In the genomic region with DNA sequence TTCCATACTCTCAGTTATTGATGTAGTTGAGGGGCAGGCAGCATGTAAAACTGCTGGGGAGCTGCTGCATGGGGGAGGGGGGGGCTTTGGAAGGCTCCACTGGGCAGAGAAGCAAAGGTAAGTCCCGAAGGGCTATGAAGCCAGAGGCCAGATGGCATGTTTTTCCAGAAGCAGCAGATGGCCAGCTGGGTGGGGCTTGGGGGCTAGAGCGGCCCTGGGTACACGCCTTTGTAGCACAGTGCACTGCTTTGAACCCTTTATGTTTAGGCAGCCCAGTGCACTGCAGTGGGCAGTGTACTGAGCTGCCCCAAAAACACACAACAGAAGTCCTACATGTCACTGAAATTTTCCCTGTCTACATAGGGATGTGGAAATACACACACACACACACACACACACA, we compare ENCODE assay signal across 10 mouse cellular contexts. TPM values are rescaled to one million over a fixed set of nuclear protein-coding genes. Genes with fewer than 3 reads are reported as not detected.
DNase-seq lines count a peak whose midpoint lies in the region; ATAC-seq and TF ChIP-seq lines count a peak whose summit lies in the region.
"Had no signal": no experiment of that assay in that cellular context is flagged by ENCODE, and none has a peak within 500 bp of the region (broad histone marks: within the 10 kb centered on the region; RNA-seq: fewer than 3 reads in every experiment).

No protein-coding gene starts in this region.

- no peaks in the 10 kb centered on the region for H3K36me3 ChIP-seq in hindbrain, embryonic 16.5 days (ENCODE audit: control insufficient read depth, insufficient read depth, low read length)
- no peaks in the 10 kb centered on the region for H3K36me3 ChIP-seq in midbrain, embryonic 11.5 days (ENCODE audit: control insufficient read depth, insufficient read depth, low read length)

- H3K4me2 ChIP-seq in hindbrain, embryonic 16.5 days (ENCODE audit: low read length) = no peak overlapping the region
- H3K4me2 ChIP-seq in midbrain, embryonic 11.5 days = no peak overlapping the region
- H3K4me2 ChIP-seq: lung, embryonic 14.5 days had no signal

- no peak overlapping the region for H3K9ac ChIP-seq in hindbrain, embryonic 16.5 days (ENCODE audit: low read depth, low read length)
- H3K9ac ChIP-seq in midbrain, embryonic 11.5 days (ENCODE audit: low read length) = no peak overlapping the region
- H3K9ac ChIP-seq: lung, embryonic 14.5 days had no signal

- no peaks in the 10 kb centered on the region for H3K4me1 ChIP-seq in hindbrain, embryonic 16.5 days (ENCODE audit: control insufficient read depth, insufficient read depth, low read depth, low read length)
- H3K4me1 ChIP-seq in midbrain, embryonic 11.5 days (ENCODE audit: control insufficient read depth, insufficient read depth, low read length) = peaks cover 3% of the 10 kb centered on the region; the same call in 1 of the 2 replicates

- no peak overlapping the region for H3K27ac ChIP-seq in hindbrain, embryonic 16.5 days (ENCODE audit: low read depth, low read length)
- H3K27ac ChIP-seq in midbrain, embryonic 11.5 days (ENCODE audit: low read depth, low read length) = peak overlapping the region; percentile 75
- H3K27ac ChIP-seq in gastrocnemius, adult 2 months = no peak overlapping the region

- peak; percentile 72 for DNase-seq in MN1 (ENCODE audit: low spot score)
- peak; percentile 51 for DNase-seq in embryo, embryonic 11 days
- peak; percentile 87 for DNase-seq in midbrain, embryonic 11.5 days (ENCODE audit: low spot score, missing footprints)
- DNase-seq in gastrocnemius, adult 2 months = no peak
- no peak for DNase-seq in kidney, postnatal 36 days
- DNase-seq in heart, postnatal 10 days = no peak
- DNase-seq: lung, embryonic 14.5 days; right cerebral cortex, postnatal 25 days had no signal

- peak; percentile 50; the same call in 1 of the 2 replicates for ATAC-seq in hindbrain, embryonic 16.5 days
- peak; percentile 88 for ATAC-seq in midbrain, embryonic 11.5 days (ENCODE audit: low FRiP score)
- no peak for ATAC-seq in CD4-positive, CD25-positive, alpha-beta regulatory T cell, adult 4 months

- WGBS in hindbrain, embryonic 16.5 days = 9% methylated on average over 3 of the region's 3 CpGs
- 44% methylated on average over 3 of the region's 3 CpGs for WGBS in midbrain, embryonic 11.5 days

- no peaks in the 10 kb centered on the region for H3K27me3 ChIP-seq in hindbrain, embryonic 16.5 days (replicated peaks; ENCODE audit: control insufficient read depth, insufficient read depth, low read length)
- H3K27me3 ChIP-seq in midbrain, embryonic 11.5 days (ENCODE audit: control insufficient read depth, insufficient read depth, low read length) = no peaks in the 10 kb centered on the region

- no peak overlapping the region for H3K4me3 ChIP-seq in hindbrain, embryonic 16.5 days (ENCODE audit: low read length)
- no peak overlapping the region for H3K4me3 ChIP-seq in midbrain, embryonic 11.5 days (ENCODE audit: low read depth, low read length)
- H3K4me3 ChIP-seq in gastrocnemius, adult 2 months = no peak overlapping the region

- intact Hi-C loops in gastrocnemius, adult 2 months (cut with DNase I) = no loop called here
- intact Hi-C loops in heart, postnatal 10 days (cut with DNase I) = no loop called here

- H3K9me3 ChIP-seq in hindbrain, embryonic 16.5 days (ENCODE audit: control insufficient read depth, low read length) = no peaks in the 10 kb centered on the region
- no peaks in the 10 kb centered on the region for H3K9me3 ChIP-seq in midbrain, embryonic 11.5 days (ENCODE audit: control insufficient read depth, low read length)

- TF ChIP-seq CTCF in gastrocnemius, adult 2 months (IDR thresholded peaks at IDR 0.05) = no peak

RNA-seq across cellular contexts. Expression of a gene that starts 7.7 kb away (rescaled TPM):
- 74.1 and 78.4 TPM in 2 replicates for polyA plus RNA-seq in hindbrain, embryonic 16.5 days (2015; fragmentation: Nextera tagmentation; extraction: Ambion mirVana)
- polyA plus RNA-seq in midbrain, embryonic 11.5 days (2014; fragmentation: Nextera tagmentation; extraction: Ambion mirVana) = 43.0 and 48.1 TPM in 2 replicates
- polyA plus RNA-seq in CD4-positive, CD25-positive, alpha-beta regulatory T cell, adult 4 months (2017; shearing (Covaris generic)) = 10 to 100 TPM; 83.9 to 95.9 TPM
- 10 to 100 TPM; 17.0 to 23.0 TPM for total RNA-seq in gastrocnemius, adult 2 months (2021)
- 10 to 100 TPM; 43.2 to 44.5 TPM for total RNA-seq in heart, postnatal 10 days (2021)

RNA-seq across cellular contexts. Expression of a gene that starts 17.6 kb away (rescaled TPM):
- 0.09 and 0.10 TPM in 2 replicates for polyA plus RNA-seq in hindbrain, embryonic 16.5 days (2015; fragmentation: Nextera tagmentation; extraction: Ambion mirVana)
- 0.41 and 0.63 TPM in 2 replicates for polyA plus RNA-seq in midbrain, embryonic 11.5 days (2014; fragmentation: Nextera tagmentation; extraction: Ambion mirVana)
- 10 to 100 TPM in 1 of 2 experiments, 1 to 10 TPM in 1; 7.5 to 17.0 TPM for polyA plus RNA-seq in CD4-positive, CD25-positive, alpha-beta regulatory T cell, adult 4 months (2017; shearing (Covaris generic))
- under 1 TPM; 0.10 to 0.11 TPM for total RNA-seq in gastrocnemius, adult 2 months (2021)
- total RNA-seq in heart, postnatal 10 days (2021) = under 1 TPM; 0.77 to 0.94 TPM

RNA-seq across cellular contexts. Expression of a gene that starts 33.4 kb away (rescaled TPM):
- polyA plus RNA-seq in hindbrain, embryonic 16.5 days (2015; fragmentation: Nextera tagmentation; extraction: Ambion mirVana) = 64.7 and 66.8 TPM in 2 replicates
- 55.1 and 62.9 TPM in 2 replicates for polyA plus RNA-seq in midbrain, embryonic 11.5 days (2014; fragmentation: Nextera tagmentation; extraction: Ambion mirVana)
- 100 to 1,000 TPM in 1 of 2 experiments, 10 to 100 TPM in 1; 73.7 to 104 TPM for polyA plus RNA-seq in CD4-positive, CD25-positive, alpha-beta regulatory T cell, adult 4 months (2017; shearing (Covaris generic))
- total RNA-seq in gastrocnemius, adult 2 months (2021) = 10 to 100 TPM; 31.7 to 43.4 TPM
- total RNA-seq in heart, postnatal 10 days (2021) = 10 to 100 TPM; 66.3 to 67.5 TPM

RNA-seq across cellular contexts. Expression of a gene that starts 39.2 kb away (rescaled TPM):
- polyA plus RNA-seq in hindbrain, embryonic 16.5 days (2015; fragmentation: Nextera tagmentation; extraction: Ambion mirVana) = 98.2 and 103 TPM in 2 replicates
- 258 and 259 TPM in 2 replicates for polyA plus RNA-seq in midbrain, embryonic 11.5 days (2014; fragmentation: Nextera tagmentation; extraction: Ambion mirVana)
- 100 to 1,000 TPM; 206 to 221 TPM for polyA plus RNA-seq in CD4-positive, CD25-positive, alpha-beta regulatory T cell, adult 4 months (2017; shearing (Covaris generic))
- 10 to 100 TPM; 36.7 to 44.8 TPM for total RNA-seq in gastrocnemius, adult 2 months (2021)
- total RNA-seq in heart, postnatal 10 days (2021) = 100 to 1,000 TPM in 1 of 2 experiments, 10 to 100 TPM in 1; 99.4 to 105 TPM

RNA-seq across cellular contexts. Expression of a gene that starts 50.7 kb away (rescaled TPM):
- 49.4 and 50.1 TPM in 2 replicates for polyA plus RNA-seq in hindbrain, embryonic 16.5 days (2015; fragmentation: Nextera tagmentation; extraction: Ambion mirVana)
- 25.6 and 27.0 TPM in 2 replicates for polyA plus RNA-seq in midbrain, embryonic 11.5 days (2014; fragmentation: Nextera tagmentation; extraction: Ambion mirVana)
- polyA plus RNA-seq in CD4-positive, CD25-positive, alpha-beta regulatory T cell, adult 4 months (2017; shearing (Covaris generic)) = 10 to 100 TPM; 16.2 to 24.8 TPM
- under 1 TPM in 1 of 2 experiments, not detected in 1; 0.47 TPM for total RNA-seq in gastrocnemius, adult 2 months (2021)
- 1 to 10 TPM; 5.2 to 5.7 TPM for total RNA-seq in heart, postnatal 10 days (2021)

Comparison
In these comparisons a context has a peak if more than half of its experiments do, and no peak if none do; other contexts are left out.
1. DNase-seq: peak in MN1 (single experiment), embryo, embryonic 11 days (single experiment) and midbrain, embryonic 11.5 days (single experiment); none in gastrocnemius, adult 2 months (single experiment), kidney, postnatal 36 days (0 of 2) and heart, postnatal 10 days (0 of 2).